Mouse (Mus musculus) testis, adult 2 months (tissue): ENCODE measurements around the gene Gabbr1.

Experiments used
- CTCF ChIP-seq: fragments of 200-500 bp; IDR thresholded peaks from 2 replicates; pipeline ENCODE4 v1.5.1; 2012; ENCODE audit warnings: low read depth, mild to moderate bottlenecking, inconsistent platforms, low read length, moderate library complexity; ENCODE audit not compliant: control insufficient read depth, insufficient read depth, insufficient replicate concordance
- POLR2A ChIP-seq: fragments of 200-500 bp; IDR thresholded peaks from 2 replicates; pipeline ENCODE4 v1.6.1; 2012; ENCODE audit warnings: low read depth, mild to moderate bottlenecking, inconsistent platforms, low read length, moderate library complexity; ENCODE audit not compliant: control insufficient read depth

GRCm38 (mm10) chr17:37046312-37047112 lies 746 bp downstream of the Gabbr1 start:
- TF ChIP-seq CTCF (no peak), POLR2A (no peak)
